Mouse (Mus musculus) kidney, adult 10 weeks (tissue): ENCODE measurements around the gene Gm39653. TPM values are rescaled to one million over a fixed set of nuclear protein-coding genes. Genes with fewer than 3 reads are reported as not detected.

ENCODE experiments used
- polyA plus RNA-seq: library from polyadenylated mRNA; stranded (reverse); fragments of 350-450 nt; fragmentation: Illumina TruSeq; extraction: RNeasy Lipid Tissue Mini Kit (QIAGEN cat#74804); gene quantifications from one replicate; pipeline ENCODE4 v1.2.3, GENCODE M21; 2014; ENCODE audit warnings: low read depth, low replicate concordance

The Gm39653 gene
- not detected for polyA plus RNA-seq

DNA sequence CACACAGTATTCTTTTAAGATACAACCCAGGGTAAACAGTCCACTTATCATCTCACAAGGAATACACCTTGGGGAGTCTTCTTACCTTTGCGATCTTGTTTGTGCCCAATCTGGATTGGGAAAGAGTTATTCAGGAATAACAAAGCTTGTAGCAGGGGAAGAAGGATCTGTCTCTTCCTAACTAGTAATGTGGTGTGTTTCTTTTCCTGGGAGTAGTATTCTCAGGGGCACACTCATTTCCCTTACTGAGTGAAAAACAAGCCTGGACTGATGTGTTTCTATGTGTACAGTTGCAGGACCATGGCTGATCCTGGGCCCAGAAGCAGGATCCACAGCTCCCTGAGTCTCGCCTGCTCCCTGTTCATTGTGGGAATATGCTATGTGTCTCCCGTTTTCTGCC is at the start of gene Gm39653:
Gene Gm39653, plus strand, starts transcription at position 301 of the 400 bp plus-strand sequence.

Other genes with a start within 250 kb of the Gm39653 start
- 0.28 TPM for gene Adam23, start 170.1 kb upstream of the Gm39653 start, polyA plus RNA-seq
- not detected for gene Dytn, start 71.0 kb downstream of the Gm39653 start, polyA plus RNA-seq
- gene Mdh1b, start 114.3 kb downstream of the Gm39653 start, polyA plus RNA-seq, result 1.2 TPM
- 77.6 TPM for gene Fastkd2, start 114.6 kb downstream of the Gm39653 start, polyA plus RNA-seq
- not detected for gene 4933402D24Rik, start 153.3 kb downstream of the Gm39653 start, polyA plus RNA-seq